Mouse (Mus musculus) gastrocnemius, adult 18-20 months (tissue): ENCODE data around the gene Ggact. TPM values are rescaled to one million over a fixed set of nuclear protein-coding genes. Genes with fewer than 3 reads are reported as not detected.

Experiments
- total RNA-seq, 2 experiments: library from RNA; stranded (reverse); gene quantifications; 2 replicates each; pipeline ENCODE4 v1.2.3; 2021

Ggact gene
- total RNA-seq, 2 experiments from 2014 or later, result 16.1 to 18.6 TPM

Other genes starting within 250 kb of the Ggact start
- gene Tmtc4, start 70.3 kb upstream of the Ggact start, total RNA-seq, result 1 to 10 TPM; 2.3 to 3.3 TPM